Mouse (Mus musculus) hindbrain, postnatal 0 days (tissue): ENCODE results near the gene Mpzl2. TPM values are rescaled to one million over a fixed set of nuclear protein-coding genes. Genes with fewer than 3 reads are reported as not detected.
A peak's percentile ranks its signal among the peaks of the same experiment; 100 is the strongest.

Source experiments
- ATAC-seq: fragments of 200-750 bp; cut with Nextera tagmentation; 2 replicates; pipeline ENCODE4 v1.8.0; 2017; ENCODE audit warnings: mild to moderate bottlenecking, moderate TSS enrichment, moderate library complexity
- DNase-seq: peaks from one replicate; pipeline ENCODE4 v3.0.0-alpha.2; 2015; ENCODE audit warnings: low spot score
- H3K27ac ChIP-seq: fragments of 300-500 bp; sonication (generic); 2 replicates; pipeline ENCODE4 v1.5.1; 2014; ENCODE audit warnings: mild to moderate bottlenecking
- H3K27me3 ChIP-seq: fragments of 300-500 bp; sonication (generic); 2 replicates; pipeline ENCODE4 v1.6.1; 2014; ENCODE audit warnings: low read length, mixed read lengths; ENCODE audit not compliant: insufficient read depth
- H3K36me3 ChIP-seq: fragments of 300-500 bp; sonication (generic); 2 replicates; pipeline ENCODE4 v1.6.1; 2014; ENCODE audit warnings: low read length, mixed read lengths; ENCODE audit not compliant: insufficient read depth
- H3K4me1 ChIP-seq: fragments of 300-500 bp; sonication (generic); 2 replicates; pipeline ENCODE4 v1.6.1; 2014; ENCODE audit warnings: antibody characterized with exemption, low read length, mixed read lengths; ENCODE audit not compliant: insufficient read depth
- H3K4me2 ChIP-seq: fragments of 300-500 bp; sonication (generic); 2 replicates; pipeline ENCODE4 v1.6.1; 2014; ENCODE audit warnings: low read depth, mild to moderate bottlenecking, low read length, moderate library complexity, mixed read lengths
- H3K4me3 ChIP-seq: fragments of 300-500 bp; sonication (generic); 2 replicates; pipeline ENCODE4 v1.5.1; 2014; ENCODE audit warnings: low read length
- H3K9ac ChIP-seq: fragments of 300-500 bp; sonication (generic); replicated peaks from 2 replicates; pipeline ENCODE4 v1.6.1; 2014; ENCODE audit warnings: mild to moderate bottlenecking, low read length, moderate library complexity, mixed read lengths
- H3K9me3 ChIP-seq: fragments of 300-500 bp; sonication (generic); 2 replicates; pipeline ENCODE4 v1.6.1; 2016; ENCODE audit warnings: low read length, mixed read lengths
- CTCF ChIP-seq: IDR thresholded peaks from 2 replicates; pipeline ENCODE4 v1.5.1; 2016; ENCODE audit warnings: antibody characterized with exemption, control low read depth, low read depth
- WGBS: fragments of 180-500 bp; shearing (Covaris S2); extraction: QIAGEN DNeasy Blood & Tissue Kit; methylation state at CpG from one replicate; pipeline ENCODE4 v1.1.7; 2014; 5-methylcytosine and 5-hydroxymethylcytosine counted together
- polyA plus RNA-seq: library from polyadenylated mRNA; unstranded; fragments of >200 nt; fragmentation: Nextera tagmentation; extraction: Ambion mirVana; gene quantifications from 2 replicates; pipeline ENCODE4 v1.2.1, GENCODE M21; 2015
- total RNA-seq: library from RNA; depleted of rRNA; stranded (reverse); fragments of >200 nt; gene quantifications from 2 replicates; pipeline ENCODE4 v1.2.3, GENCODE M21; 2014

Mpzl2 gene
- total and polyA plus RNA-seq, 2 experiments from 2014 or later, result 4.1 TPM

DNA sequence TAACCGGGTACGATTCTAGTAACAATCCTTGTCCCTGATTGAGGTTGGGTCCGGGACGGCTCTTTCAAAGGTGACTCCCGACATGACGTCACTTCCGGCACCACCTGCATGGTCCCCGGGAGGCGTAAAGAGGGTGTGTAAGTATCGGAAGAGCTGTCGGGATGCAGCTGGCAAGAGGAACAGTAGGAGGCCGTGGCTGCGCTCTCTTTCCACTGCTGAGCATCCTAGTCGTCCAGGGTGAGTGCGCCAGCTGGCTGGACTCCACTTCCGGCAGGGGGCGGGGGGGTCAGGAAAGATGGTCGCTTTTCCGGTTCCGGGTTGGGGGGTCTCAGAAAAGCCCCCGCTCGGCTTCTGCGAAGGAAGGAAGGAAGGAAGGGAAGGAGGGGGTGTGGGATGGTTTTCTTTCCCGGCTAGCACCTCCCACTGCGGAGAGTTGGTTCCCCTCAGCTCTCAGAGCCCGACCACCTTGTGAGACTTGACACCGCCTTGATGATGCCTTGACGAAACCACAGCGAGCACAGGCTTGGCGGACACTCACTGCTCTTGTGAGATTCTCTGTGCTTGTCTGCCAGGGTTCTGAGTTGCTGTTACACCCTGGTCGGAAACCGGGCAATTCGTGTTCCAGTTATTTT is 15.6 kb downstream of the Mpzl2 start, which contains the start of gene Mpzl3:
Mpzl3 (plus strand) TSS at position 105 of the 632 bp plus-strand sequence.
- H3K4me2 ChIP-seq, result peak within 1 kb of the TSS; percentile 69
- ATAC-seq (peak; percentile 99), DNase-seq (peak; percentile 97)
- TF ChIP-seq CTCF, result peak; percentile 38; the same call in 1 of the 2 replicates
- H3K27ac ChIP-seq, result peak within 1 kb of the TSS; percentile 97
- peak within 1 kb of the TSS; percentile 53 for H3K4me3 ChIP-seq
- peak within 1 kb of the TSS; percentile 47 for H3K9ac ChIP-seq
- H3K27me3 ChIP-seq, result peaks cover 23% of the 10 kb centered on the region; the same call in 1 of the 2 replicates
- under 1% methylated on average over 33 of the region's 33 CpGs for WGBS
- H3K36me3 ChIP-seq, result no peaks in the 10 kb centered on the region
- H3K4me1 ChIP-seq, result peaks cover 3% of the 10 kb centered on the region; the same call in 1 of the 2 replicates
- H3K9me3 ChIP-seq, result no peaks in the 10 kb centered on the region

GRCm38 (mm10) chr9:45058304-45058940 is 18.8 kb downstream of the Mpzl2 start:
- no peak for ATAC-seq

GRCm38 (mm10) chr9:45060151-45060550 is 20.6 kb downstream of the Mpzl2 start:
- Histone ChIP-seq H3K9me3 (no peaks in the 10 kb centered on the region), H3K27me3 (peaks cover 11% of the 10 kb centered on the region; the same call in 1 of the 2 replicates), H3K9ac (no peak overlapping the region), H3K4me3 (no peak overlapping the region), H3K4me1 (no peaks in the 10 kb centered on the region), H3K36me3 (no peaks in the 10 kb centered on the region), H3K27ac (no peak overlapping the region), H3K4me2 (no peak overlapping the region)
- WGBS, result 42% methylated on average over 7 of the region's 7 CpGs
- TF ChIP-seq CTCF, result no peak
- no peak for DNase-seq
- no peak for ATAC-seq

More at GRCm38 (mm10) chr9:45058304-45058940, 18.8 kb downstream of the Mpzl2 start:
- 52% methylated on average over 5 of the region's 5 CpGs for WGBS
- Histone ChIP-seq H3K4me2 (no peak overlapping the region), H3K27ac (no peak overlapping the region), H3K4me1 (peaks cover 3% of the 10 kb centered on the region; the same call in 1 of the 2 replicates), H3K9ac (no peak overlapping the region), H3K9me3 (no peaks in the 10 kb centered on the region), H3K27me3 (peaks cover 11% of the 10 kb centered on the region; the same call in 1 of the 2 replicates), H3K4me3 (no peak overlapping the region), H3K36me3 (no peaks in the 10 kb centered on the region)
- no peak for TF ChIP-seq CTCF
- DNase-seq, result no peak

DNA sequence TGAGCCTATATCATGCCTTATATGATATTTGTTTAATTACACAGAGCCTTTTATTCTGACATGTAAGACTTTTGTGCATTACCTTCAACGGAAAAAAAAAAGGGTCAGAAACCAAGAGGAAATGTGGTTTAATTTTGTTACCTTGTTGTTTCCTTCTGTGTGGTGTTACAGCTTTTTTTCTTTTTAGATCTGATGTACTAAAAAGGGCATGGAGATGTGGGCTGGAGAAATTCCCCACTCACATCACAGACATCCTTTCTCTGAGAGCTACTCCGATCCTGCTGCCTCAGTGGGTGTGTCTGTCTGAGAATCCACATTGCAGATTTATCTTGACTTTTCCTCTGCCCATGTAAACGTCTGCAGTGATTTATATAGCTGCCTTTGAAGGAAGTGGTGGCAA is 23.1 kb downstream of the Mpzl2 start:
- Histone ChIP-seq H3K4me1 (no peaks in the 10 kb centered on the region), H3K36me3 (no peaks in the 10 kb centered on the region), H3K4me2 (no peak overlapping the region), H3K9ac (no peak overlapping the region), H3K4me3 (no peak overlapping the region), H3K27me3 (peaks cover 3% of the 10 kb centered on the region; the same call in 1 of the 2 replicates), H3K9me3 (no peaks in the 10 kb centered on the region), H3K27ac (no peak overlapping the region)
- ATAC-seq, result no peak
- no peak for DNase-seq
- TF ChIP-seq CTCF, result no peak
- WGBS, result 80% methylated on average over 3 of the region's 3 CpGs

DNA sequence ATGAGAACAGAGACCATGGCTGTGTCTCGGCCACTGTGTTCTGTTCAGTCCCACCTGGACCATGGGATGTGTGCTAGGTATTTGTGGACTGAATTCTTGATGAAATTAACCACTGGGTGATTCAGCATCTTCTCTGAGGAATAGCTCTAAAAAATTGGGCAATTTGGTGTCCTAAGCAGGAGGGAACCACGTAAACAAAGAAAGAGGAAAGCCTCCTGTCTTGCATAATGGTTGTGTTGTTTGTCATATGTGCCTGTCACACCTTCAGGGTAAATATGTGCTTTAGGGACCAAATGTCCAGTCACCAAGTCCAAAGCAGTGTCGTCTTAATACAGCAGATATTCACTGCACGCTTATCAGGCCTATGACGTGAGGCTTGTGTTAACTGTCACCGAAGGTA is 24.8 kb downstream of the Mpzl2 start:
- H3K4me1 ChIP-seq, result no peaks in the 10 kb centered on the region

DNA sequence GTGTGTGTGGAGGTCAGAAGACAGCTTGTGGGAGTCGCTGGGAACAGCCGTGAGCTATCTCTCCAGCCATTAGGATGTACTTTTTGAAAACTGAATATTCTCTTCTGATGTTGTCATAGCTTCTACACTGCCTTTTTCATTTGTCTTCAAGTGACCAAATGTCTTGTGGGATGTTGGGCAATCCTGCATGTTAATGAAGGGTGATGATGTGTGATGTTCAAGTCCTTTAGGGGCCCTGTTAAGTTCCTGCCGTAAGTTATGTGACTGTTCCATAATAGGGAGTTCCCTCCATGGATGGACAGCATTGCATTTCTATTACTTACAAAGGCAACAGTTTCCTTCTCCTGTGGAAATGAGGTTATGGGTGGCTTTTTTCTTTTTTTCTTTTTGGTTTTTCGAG is 27.1 kb downstream of the Mpzl2 start:
- no peak overlapping the region for H3K4me3 ChIP-seq
- no peaks in the 10 kb centered on the region for H3K4me1 ChIP-seq
- H3K36me3 ChIP-seq, result no peaks in the 10 kb centered on the region
- H3K9ac ChIP-seq, result no peak overlapping the region
- TF ChIP-seq CTCF, result no peak
- ATAC-seq (no peak), DNase-seq (no peak)
- H3K27me3 ChIP-seq, result no peaks in the 10 kb centered on the region
- WGBS, result 90% methylated on average over 4 of the region's 4 CpGs
- no peak overlapping the region for H3K27ac ChIP-seq
- no peak overlapping the region for H3K4me2 ChIP-seq
- H3K9me3 ChIP-seq, result no peaks in the 10 kb centered on the region

More for the DNA sequence above, 24.8 kb downstream of the Mpzl2 start:
- no peak overlapping the region for H3K27ac ChIP-seq
- no peak overlapping the region for H3K9ac ChIP-seq
- no peak overlapping the region for H3K4me3 ChIP-seq
- DNase-seq, result no peak
- no peak overlapping the region for H3K4me2 ChIP-seq
- H3K27me3 ChIP-seq, result 0 out of 2 replicates have a peak, but pooled peaks cover 3% of the 10 kb centered on the region
- TF ChIP-seq CTCF, result no peak
- ATAC-seq, result no peak
- no peaks in the 10 kb centered on the region for H3K36me3 ChIP-seq
- no peaks in the 10 kb centered on the region for H3K9me3 ChIP-seq
- WGBS, result 82% methylated on average over 6 of the region's 6 CpGs
